Mouse (Mus musculus) liver, adult (tissue): ENCODE data around the gene Lrrc25.

Source experiments
- GATA4 ChIP-seq: IDR thresholded peaks from 2 replicates; pipeline ENCODE4 v1.6.1; 2014; ENCODE audit warnings: mild to moderate bottlenecking, low read length; ENCODE audit not compliant: insufficient replicate concordance

Lrrc25 gene

DNA sequence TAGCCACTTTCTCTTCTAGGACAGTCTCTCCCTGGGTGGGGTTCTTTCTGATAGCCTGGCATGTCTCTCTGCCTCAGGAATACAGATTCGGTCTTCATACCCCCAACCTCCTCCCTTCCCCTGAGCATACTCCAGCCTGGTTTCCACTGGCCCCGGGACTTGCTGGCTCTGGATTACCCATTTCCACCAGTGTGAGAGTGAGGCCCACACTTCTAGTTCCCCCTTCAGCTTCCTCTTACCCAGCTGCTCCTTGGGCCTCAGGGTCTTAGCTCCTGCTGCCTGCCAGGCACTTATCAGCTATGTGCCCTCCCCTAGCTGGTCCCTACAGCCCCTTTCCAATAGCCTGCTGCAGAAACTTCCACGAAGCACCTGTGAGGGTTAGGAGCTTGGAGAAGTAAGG is at the start of gene Lrrc25:
Lrrc25 (plus strand) TSS at position 262 of the 400 bp plus-strand sequence.
- no peak for TF ChIP-seq GATA4

DNA sequence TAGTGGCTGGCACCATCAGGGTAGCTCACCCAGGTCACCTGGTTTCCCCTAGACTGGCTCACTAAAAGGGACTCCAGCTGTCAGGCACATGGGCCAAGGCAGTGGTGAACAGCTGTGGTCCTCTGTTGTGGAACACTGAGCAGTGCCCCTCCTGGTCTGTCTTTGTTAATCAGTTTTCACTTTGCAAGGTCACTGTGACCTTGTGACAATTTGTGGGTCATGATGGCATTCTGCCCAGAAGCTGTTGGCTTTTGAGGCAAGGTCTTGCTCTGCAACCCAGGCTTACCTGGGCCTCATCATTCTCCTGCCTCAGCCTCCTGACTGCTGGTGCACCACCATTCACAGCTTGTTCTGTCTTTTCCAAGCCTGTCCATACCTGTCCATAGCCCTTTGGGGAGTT is 45.6 kb upstream of the Lrrc25 start:
- TF ChIP-seq GATA4: no peak

- no peak for TF ChIP-seq GATA4
These were observed 45.0 kb upstream of the Lrrc25 start for GRCm38 (mm10) chr8:70570990-70571389.

DNA sequence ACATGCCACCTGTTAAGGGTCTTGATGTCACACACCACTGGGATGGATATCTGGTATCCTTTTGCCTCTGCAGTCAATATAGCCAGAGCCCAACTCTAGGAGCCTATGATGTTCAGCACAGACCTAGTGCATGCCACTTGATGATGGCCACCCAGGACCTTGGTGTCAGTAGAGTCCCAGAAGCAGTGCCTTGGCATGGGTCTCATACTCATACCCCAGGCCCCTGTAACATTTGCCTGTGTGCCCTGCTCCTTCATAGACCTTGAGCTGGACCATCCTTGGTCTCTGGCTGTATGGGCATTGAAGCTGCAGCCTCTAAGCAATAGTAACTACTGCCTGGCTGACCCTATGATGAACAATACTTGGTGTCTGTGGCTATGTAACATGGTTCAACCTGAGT is 41.7 kb upstream of the Lrrc25 start:
- no peak for TF ChIP-seq GATA4

GRCm38 (mm10) chr8:70574915-70575314 is 41.0 kb upstream of the Lrrc25 start:
- TF ChIP-seq GATA4: peak; percentile 95

DNA sequence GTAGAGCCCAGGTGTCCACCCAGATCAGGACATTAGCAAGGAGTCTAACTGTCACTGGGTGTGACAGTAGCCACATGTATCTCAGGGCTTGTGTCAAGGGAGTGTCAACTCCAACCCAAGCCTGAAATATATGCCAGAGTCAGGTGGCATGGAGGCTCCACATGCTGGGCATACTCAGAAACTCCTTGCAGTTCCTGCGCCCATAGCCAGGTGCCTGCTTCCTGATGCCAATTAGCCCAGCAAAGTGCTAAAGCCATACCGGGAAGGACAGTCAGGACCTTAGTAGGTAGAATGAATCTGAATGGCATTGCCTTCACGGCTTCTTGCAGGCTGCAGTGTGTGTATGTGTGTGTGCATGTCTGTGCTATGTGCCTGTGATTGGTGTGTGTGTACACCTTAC is 38.7 kb upstream of the Lrrc25 start:
- no peak for TF ChIP-seq GATA4

DNA sequence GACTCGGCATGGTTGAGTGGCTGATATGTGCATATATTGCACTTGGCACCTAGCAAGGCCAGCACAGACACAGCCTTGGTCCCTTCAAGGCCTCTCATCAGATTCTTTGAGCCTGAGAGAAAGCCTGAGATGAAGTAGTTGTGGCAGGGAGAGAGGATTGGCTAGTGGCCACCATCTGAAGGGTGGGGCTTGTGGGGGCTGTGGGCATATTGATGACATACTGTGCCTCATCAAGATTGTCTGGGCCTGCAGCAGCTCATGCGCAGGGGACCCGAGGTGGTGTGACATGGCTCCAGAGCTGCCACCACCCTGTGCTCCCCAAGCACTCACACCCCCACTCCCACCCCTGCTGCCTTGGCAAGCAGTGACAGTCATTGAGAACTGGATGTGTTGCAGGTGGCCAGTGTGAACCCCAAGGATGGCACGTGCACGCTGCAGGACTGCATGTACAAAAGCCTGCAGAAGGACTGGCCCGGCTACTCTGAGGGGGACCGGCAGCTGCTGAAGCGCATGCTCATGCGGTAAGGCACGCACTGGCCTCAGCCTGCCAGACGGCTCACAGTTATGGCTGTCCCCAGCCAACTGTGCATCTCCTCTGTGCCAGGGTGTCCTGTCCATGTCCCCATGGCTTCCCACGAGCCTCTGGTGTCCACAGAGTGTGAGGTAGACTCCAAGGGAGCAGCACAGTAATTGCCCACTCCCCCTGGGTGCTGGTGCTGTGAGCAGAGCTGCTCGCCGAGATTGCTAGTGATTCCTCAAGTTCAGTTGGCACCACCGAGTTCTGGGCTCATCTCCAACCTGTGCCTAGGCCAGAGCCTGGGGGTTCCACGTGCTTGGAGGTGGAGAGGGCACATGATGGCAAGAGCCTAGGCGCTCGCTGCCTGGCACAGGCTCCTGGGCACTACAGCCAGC is 32.2 kb upstream of the Lrrc25 start:
- TF ChIP-seq GATA4: no peak

DNA sequence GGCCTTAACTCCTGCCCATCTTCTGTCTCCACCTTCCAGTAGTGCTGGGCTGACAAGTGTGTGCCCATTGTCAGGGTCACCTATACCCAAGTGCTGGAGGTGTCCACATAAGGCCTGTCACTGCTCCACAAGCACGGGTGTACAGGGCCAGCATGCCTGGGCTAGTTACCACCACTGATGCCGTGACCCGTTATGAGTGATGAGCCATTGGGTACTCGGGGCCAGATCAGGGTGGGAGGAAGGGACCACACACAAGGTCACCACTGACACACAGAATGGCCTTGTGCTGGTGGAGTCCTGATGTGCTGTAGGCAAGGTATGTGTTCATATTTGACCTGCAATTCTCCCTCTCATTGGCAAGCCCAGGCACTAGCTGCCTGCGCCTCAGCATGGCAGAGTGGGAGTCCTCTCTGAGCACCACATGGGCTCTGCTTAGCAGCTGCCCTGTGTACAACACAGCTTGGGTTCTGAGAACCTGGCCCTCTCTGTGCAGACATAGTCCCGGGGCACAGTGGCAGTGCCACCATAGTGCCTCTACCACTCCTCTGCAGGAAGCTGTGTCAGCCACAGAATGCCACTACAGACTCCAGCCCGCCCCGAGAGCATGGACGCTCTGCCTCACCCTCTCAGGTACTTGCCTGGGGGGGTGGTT is 31.2 kb upstream of the Lrrc25 start:
- TF ChIP-seq GATA4: no peak

GRCm38 (mm10) chr8:70585258-70585652 is 30.7 kb upstream of the Lrrc25 start:
- no peak for TF ChIP-seq GATA4

GRCm38 (mm10) chr8:70591569-70591968 is 24.4 kb upstream of the Lrrc25 start:
- no peak for TF ChIP-seq GATA4

- no peak for TF ChIP-seq GATA4
These were observed 22.8 kb upstream of the Lrrc25 start for GRCm38 (mm10) chr8:70593173-70593572.

DNA sequence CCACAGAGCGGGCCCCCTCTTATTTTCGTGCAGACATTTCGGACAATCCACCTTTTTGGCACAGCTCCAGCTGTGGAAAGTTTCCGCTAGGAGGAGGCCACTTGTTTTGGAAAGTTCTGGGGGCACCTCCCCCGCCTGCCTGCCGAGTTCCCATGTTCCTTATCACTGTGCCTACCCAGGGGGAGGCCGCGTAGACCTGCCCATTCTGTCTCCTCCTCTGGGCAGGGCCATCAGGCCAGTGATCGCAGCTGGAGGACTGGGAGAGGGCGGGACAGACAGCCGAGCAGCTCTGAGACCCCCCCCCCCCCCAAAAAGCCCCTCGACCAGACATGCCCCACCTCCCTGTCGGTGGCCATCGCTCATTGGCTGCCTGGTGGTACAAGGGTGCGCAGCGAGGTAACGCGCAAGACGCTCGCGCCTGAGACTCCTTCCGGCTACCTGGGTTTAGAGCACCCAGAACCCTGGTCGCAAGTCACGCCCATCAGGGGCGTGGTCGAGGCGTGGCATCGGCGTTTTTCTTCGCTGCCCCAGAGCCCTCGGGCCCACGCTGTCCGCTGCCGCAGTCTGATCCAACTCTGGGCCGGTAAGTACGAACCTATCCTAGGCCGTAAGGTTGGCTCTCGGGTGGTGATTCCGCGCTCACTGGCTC is 21.9 kb upstream of the Lrrc25 start, which contains the start of gene Isyna1:
Isyna1 (plus strand) TSS at position 413 of the 649 bp plus-strand sequence.
- TF ChIP-seq GATA4: peak; percentile 43; the same call in 1 of the 2 replicates

DNA sequence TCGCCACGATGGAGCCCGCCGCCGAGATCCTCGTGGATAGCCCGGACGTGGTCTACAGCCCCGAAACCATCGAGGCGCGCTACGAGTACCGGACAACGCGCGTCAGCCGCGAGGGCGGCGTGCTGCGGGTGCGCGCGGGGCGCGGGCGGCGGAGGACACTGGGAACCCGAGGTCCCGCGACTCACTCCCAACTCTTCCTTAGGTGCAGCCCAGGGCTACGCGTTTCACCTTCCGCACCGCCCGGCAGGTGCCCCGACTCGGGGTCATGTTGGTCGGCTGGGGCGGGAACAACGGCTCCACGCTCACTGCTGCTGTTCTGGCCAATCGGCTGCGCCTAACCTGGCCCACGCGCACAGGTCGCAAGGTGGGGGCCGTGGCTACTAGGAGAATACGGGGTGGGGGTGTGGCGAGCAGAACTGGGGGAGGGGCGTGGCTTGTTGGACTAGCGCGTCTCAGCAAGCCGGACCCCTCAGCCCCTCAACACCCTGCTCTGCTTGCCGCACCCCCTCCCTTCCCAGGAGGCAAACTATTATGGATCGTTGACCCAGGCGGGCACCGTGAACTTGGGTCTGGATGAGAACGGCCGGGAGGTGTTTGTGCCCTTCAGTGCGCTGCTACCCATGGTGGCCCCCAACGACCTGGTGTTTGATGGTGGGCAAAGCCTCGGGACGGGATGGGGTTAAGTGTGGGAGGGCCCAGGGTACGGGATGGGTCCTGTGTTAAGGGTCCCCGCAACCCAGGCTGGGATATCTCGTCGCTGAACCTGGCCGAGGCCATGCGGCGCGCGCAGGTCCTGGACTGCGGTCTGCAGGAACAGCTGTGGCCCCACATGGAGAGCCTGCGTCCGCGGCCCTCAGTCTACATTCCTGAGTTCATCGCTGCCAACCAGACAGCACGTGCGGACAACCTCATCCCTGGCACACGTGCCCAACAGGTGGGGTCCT is 21.1 kb upstream of the Lrrc25 start:
- no peak for TF ChIP-seq GATA4

- no peak for TF ChIP-seq GATA4
These were observed 20.1 kb upstream of the Lrrc25 start for GRCm38 (mm10) chr8:70595811-70596210.

- no peak for TF ChIP-seq GATA4
These were observed 19.7 kb upstream of the Lrrc25 start for GRCm38 (mm10) chr8:70596216-70596615.
